Mouse (Mus musculus) layer of hippocampus, adult 6 months (tissue): ENCODE data around the gene Olfr30. TPM values are rescaled to one million over a fixed set of nuclear protein-coding genes. Genes with fewer than 3 reads are reported as not detected.

Experiments
- long read RNA-seq, 2 experiments: library from polyadenylated mRNA; unstranded; transcript quantifications; one replicate each; pipeline ENCODE4 v2.0.0; 2019 to 2020
- polyA plus RNA-seq: library from polyadenylated mRNA; unstranded; fragments of <200 nt; fragmentation: Nextera tagmentation; gene quantifications from 2 replicates; pipeline ENCODE4 v1.2.3, GENCODE M21; 2021

Gene Olfr30
- not detected in 2 replicates for polyA plus RNA-seq
- long read RNA-seq, experiment 1: 0 reads
- long read RNA-seq, experiment 2: 0 reads

DNA sequence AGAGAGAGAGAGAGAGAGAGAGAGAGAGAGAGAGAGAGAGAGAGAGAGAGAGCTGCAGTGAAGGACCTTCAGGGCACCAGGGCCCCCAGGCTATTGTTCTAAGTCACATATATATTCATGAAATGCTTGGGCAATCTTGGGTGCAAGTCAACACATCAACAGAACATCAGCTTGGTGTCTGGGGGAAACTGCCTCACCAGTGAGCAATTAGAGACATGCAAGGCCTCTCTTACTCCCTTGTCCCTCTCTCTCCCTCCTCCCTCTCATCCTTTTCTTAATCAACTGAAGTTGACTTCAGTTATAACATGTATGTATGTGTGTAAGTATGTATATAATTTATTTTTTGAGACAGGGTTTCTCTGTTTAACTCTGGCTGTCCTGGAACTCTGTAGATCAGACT, at the start of gene Olfr30:
Olfr30 (minus strand) TSS at position 101 of the 400 bp plus-strand sequence.

DNA sequence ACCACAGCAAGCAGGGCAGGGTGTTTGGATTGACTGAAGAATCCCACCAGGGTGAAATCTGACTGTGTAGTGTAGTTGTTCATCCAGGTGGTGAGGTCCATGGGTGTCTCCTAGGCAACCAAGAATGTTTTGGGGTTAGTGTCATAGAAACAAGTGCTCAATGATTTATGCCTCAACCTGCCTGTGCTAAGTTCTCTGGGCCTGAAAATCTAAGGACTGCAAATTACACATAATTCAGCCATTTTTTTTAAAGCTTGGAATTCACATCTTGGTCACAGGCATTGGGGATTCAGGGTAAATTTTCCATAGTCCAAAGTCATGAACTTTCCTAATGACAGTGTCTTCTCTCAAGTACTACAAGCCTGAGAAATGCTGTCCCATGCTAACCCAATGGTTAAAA, 40.4 kb upstream of the Olfr30 start, which contains the start of gene Olfr331:
Olfr331 (minus strand) TSS at position 101 of the 400 bp plus-strand sequence.

DNA sequence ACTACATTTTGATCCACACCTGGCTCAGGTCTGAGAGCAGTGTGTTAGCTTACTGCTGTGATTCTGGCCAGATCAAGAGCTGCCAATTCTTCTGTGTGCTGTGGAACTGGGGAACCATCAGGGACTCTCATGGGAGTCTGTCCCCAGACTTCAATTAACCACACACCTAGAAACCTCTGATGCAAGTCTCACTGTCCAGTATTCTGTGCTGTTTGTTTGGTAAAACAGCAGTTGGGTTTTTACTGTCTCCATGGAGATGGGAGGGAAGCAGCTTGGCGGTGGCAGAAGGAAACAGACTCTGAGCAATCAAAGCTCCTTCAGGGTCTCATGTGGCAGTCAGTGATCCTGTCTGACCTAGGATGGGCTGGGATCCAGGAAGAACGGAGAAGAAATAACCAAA, 30.4 kb upstream of the Olfr30 start, which contains the start of gene Olfr332:
Olfr332 (minus strand) TSS at position 101 of the 400 bp plus-strand sequence.

DNA sequence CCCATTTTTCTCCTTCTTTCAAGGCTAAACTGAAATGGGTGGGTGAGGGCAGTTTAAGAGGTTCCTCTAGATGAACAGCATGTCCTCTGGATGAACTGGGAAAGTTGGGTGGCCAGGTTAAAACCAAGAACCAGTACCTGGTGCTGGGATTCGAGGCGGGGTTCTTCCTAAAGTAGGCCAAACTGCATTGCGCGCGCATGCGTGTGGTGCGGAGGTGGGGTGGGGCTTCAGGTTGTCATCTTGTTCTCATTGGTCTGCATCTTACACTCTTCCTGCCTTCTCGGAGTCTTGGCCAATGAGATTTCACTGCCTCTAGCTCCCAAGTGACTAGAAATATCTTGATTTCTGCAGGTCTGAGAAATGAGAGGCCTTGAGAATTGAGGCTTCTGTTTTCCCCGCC, 9.3 kb downstream of the Olfr30 start, which contains the start of gene Lypd9:
Lypd9 (minus strand) TSS at position 165 of the 400 bp plus-strand sequence.

DNA sequence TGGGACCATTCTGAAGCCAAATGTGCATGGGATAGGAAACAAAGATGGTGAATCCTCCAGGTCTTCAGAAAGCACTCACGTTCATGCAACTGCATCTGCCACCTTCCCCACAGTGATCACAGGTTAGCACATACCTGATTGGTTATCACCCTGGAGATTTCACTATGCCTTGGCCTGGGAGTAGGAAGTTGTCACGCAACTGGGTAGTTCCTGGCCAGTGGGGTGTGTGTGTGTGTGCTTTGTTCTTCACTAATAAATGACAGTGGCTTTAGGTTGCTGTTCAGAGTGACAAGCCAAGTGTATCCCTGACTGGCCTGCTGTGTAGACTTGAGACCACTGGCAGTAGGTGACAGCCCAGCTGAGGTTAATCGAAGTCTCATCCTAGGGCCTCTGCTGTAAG, 29.8 kb downstream of the Olfr30 start, which contains the start of gene Gm12253:
Gm12253 (plus strand) TSS at position 301 of the 400 bp plus-strand sequence.

DNA sequence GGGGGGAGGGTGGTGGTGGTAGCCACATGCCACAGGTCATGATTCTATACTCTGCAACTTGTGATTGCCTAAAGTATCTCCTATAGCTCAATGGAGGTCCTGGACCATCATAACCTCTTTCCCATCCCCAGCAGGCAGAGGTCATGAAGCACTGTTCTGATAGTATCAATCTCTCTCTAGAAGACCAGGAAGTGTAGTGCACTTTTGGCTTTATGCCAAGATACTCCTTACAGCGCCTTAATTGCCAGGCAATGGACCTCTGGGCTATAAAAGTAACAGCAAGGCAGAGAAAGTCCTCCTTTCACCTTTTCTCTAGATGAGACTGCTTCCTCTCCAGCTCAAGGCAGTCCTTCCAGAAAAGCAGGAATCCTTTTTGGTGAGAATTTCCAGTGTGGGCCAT, 41.3 kb downstream of the Olfr30 start, which contains the start of gene 1810065E05Rik:
1810065E05Rik (plus strand) TSS at position 297 of the 400 bp plus-strand sequence.

Other genes with a start within 250 kb of the Olfr30 start
- not detected in 2 replicates for gene 4930438A08Rik, start 187.5 kb downstream of the Olfr30 start, polyA plus RNA-seq
- 4.4 and 6.1 TPM in 2 replicates for gene Zfp692, start 155.2 kb downstream of the Olfr30 start, polyA plus RNA-seq
- 30.0 and 30.5 TPM in 2 replicates for gene Zfp672, start 131.9 kb downstream of the Olfr30 start, polyA plus RNA-seq
- 15.5 and 17.7 TPM in 2 replicates for gene Sh3bp5l, start 131.5 kb downstream of the Olfr30 start, polyA plus RNA-seq
- 0.18 TPM in 1 of 2 replicates, not detected in the other for gene Lypd8, start 83.2 kb downstream of the Olfr30 start, polyA plus RNA-seq
- not detected in 2 replicates for gene 1810065E05Rik, start 41.2 kb downstream of the Olfr30 start, polyA plus RNA-seq
- gene Gm12253, start 29.7 kb downstream of the Olfr30 start, polyA plus RNA-seq: not detected in 2 replicates
- gene Lypd9, start 9.3 kb downstream of the Olfr30 start, polyA plus RNA-seq: not detected in 2 replicates
- not detected in 2 replicates for gene Olfr332, start 30.3 kb upstream of the Olfr30 start, polyA plus RNA-seq
- gene Olfr331, start 40.3 kb upstream of the Olfr30 start, polyA plus RNA-seq: not detected in 2 replicates
- not detected in 2 replicates for gene Olfr330, start 72.6 kb upstream of the Olfr30 start, polyA plus RNA-seq
- gene Olfr329-ps, start 84.2 kb upstream of the Olfr30 start, polyA plus RNA-seq: not detected in 2 replicates
- gene Olfr328, start 93.4 kb upstream of the Olfr30 start, polyA plus RNA-seq: not detected in 2 replicates
- gene Olfr224, start 108.3 kb upstream of the Olfr30 start, polyA plus RNA-seq: not detected in 2 replicates
- not detected in 2 replicates for gene Olfr325, start 115.5 kb upstream of the Olfr30 start, polyA plus RNA-seq
- not detected in 2 replicates for gene Olfr324, start 132.8 kb upstream of the Olfr30 start, polyA plus RNA-seq
- gene 2210407C18Rik, start 153.8 kb upstream of the Olfr30 start, polyA plus RNA-seq: not detected in 2 replicates
- gene Olfr323, start 168.2 kb upstream of the Olfr30 start, polyA plus RNA-seq: not detected in 2 replicates
- not detected in 2 replicates for gene Trim58, start 178.2 kb upstream of the Olfr30 start, polyA plus RNA-seq
- not detected in 2 replicates for gene Olfr322, start 196.5 kb upstream of the Olfr30 start, polyA plus RNA-seq
- not detected in 2 replicates for gene Olfr320, start 218.8 kb upstream of the Olfr30 start, polyA plus RNA-seq
- gene Olfr319, start 236.9 kb upstream of the Olfr30 start, polyA plus RNA-seq: not detected in 2 replicates